Mouse (Mus musculus) heart, embryonic 11.5 days (tissue): ENCODE measurements around the gene Hip1r. TPM values are rescaled to one million over a fixed set of nuclear protein-coding genes. Genes with fewer than 3 reads are reported as not detected.

Experiments used
- ATAC-seq: fragments of 200-750 bp; cut with Nextera tagmentation; replicated peaks from 2 replicates; pipeline ENCODE4 v1.8.0; 2017; ENCODE audit warnings: moderate library complexity; ENCODE audit not compliant: insufficient number of reproducible peaks, low FRiP score, low TSS enrichment
- H3K27ac ChIP-seq: fragments of 300-500 bp; sonication (generic); 2 replicates; pipeline ENCODE4 v1.5.1; 2014; ENCODE audit warnings: mild to moderate bottlenecking, low read depth, low read length
- H3K27me3 ChIP-seq: fragments of 300-500 bp; sonication (generic); 2 replicates; pipeline ENCODE4 v1.6.1; 2014; ENCODE audit warnings: mild to moderate bottlenecking, low read length, mixed read lengths; ENCODE audit not compliant: control insufficient read depth, insufficient read depth
- H3K36me3 ChIP-seq: fragments of 300-500 bp; sonication (generic); 2 replicates; pipeline ENCODE4 v1.6.1; 2014; ENCODE audit warnings: mild to moderate bottlenecking, low read length, moderate library complexity, mixed read lengths; ENCODE audit not compliant: control insufficient read depth, insufficient read depth
- H3K4me1 ChIP-seq: fragments of 300-500 bp; sonication (generic); 2 replicates; pipeline ENCODE4 v1.6.1; 2014; ENCODE audit warnings: low read length; ENCODE audit not compliant: control insufficient read depth, insufficient read depth
- H3K4me2 ChIP-seq: fragments of 300-500 bp; sonication (generic); 2 replicates; pipeline ENCODE4 v1.6.1; 2014; ENCODE audit warnings: mild to moderate bottlenecking, moderate library complexity
- H3K4me3 ChIP-seq: fragments of 300-500 bp; sonication (generic); 2 replicates; pipeline ENCODE4 v1.5.1; 2014; ENCODE audit warnings: low read depth, low read length
- H3K9ac ChIP-seq: fragments of 300-500 bp; sonication (generic); 2 replicates; pipeline ENCODE4 v1.6.1; 2014; ENCODE audit warnings: mild to moderate bottlenecking, low read depth, low read length, moderate library complexity
- H3K9me3 ChIP-seq: fragments of 300-500 bp; sonication (generic); replicated peaks from 2 replicates; pipeline ENCODE4 v1.6.1; 2016; ENCODE audit warnings: low read length; ENCODE audit not compliant: control insufficient read depth
- WGBS: fragments of 180-500 bp; shearing (Covaris S2); extraction: QIAGEN DNeasy Blood & Tissue Kit; methylation state at CpG from one replicate; pipeline ENCODE4 v1.1.7; 2014; ENCODE audit not compliant: insufficient replicate concordance; 5-methylcytosine and 5-hydroxymethylcytosine counted together
- polyA plus RNA-seq: library from polyadenylated mRNA; unstranded; fragments of >200 nt; fragmentation: Nextera tagmentation; extraction: Ambion mirVana; gene quantifications from 2 replicates; pipeline ENCODE4 v1.2.1, GENCODE M21; 2014

Hip1r gene
- polyA plus RNA-seq, 1 experiment from 2014 or later, result 2.7 TPM

DNA sequence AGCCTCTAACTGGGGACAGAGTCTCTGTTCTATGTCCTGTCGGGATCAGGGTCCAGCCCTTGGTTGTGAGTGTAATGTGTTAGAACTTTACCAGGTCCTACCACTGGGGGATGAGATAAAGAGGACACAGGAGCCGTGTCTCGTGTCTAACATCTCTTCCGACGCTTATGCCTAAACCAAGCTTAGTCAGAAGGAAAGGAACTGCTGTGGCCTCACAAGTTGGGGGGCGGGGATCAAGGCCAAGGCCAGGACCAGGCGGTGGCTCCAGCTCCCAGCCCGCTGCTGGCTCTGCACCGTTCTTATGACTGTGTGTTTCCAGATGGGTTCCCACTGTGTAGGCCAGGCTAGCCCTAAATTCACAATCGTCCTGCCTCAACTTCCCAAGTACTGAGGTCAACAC is 39.5 kb downstream of the Hip1r start:
- 49% methylated on average over 10 of the region's 10 CpGs for WGBS
- ATAC-seq, result no peak
- no peak overlapping the region for H3K9ac ChIP-seq

DNA sequence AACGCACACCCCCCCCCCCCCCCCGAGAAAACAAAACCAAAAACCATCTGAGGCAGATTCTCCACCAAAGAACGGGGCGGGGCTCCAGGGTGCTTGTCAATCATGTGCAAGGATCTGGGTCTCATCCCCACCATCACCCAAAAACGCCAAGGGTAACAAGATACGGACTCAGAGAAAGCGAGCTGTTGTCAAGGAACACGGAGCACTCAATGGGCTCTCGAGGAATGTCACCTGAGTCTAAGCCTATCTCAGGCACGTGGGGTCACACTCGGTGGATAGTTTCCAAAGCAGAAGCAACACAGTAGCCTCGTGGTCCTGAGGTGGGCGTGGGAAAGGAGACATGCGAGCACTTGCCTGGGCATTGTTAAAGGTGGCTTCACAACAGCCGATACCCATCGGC is 40.3 kb downstream of the Hip1r start:
- WGBS, result 61% methylated on average over 16 of the region's 16 CpGs
- no peaks in the 10 kb centered on the region for H3K9me3 ChIP-seq
- ATAC-seq, result no peak
- H3K36me3 ChIP-seq, result peaks cover 4% of the 10 kb centered on the region; the same call in 1 of the 2 replicates
- H3K4me1 ChIP-seq, result peaks cover 91% of the 10 kb centered on the region
- H3K27me3 ChIP-seq, result no peaks in the 10 kb centered on the region
- 0 out of 2 replicates have a peak overlapping the region, but pooled peaks have one; percentile 79 for H3K27ac ChIP-seq
- no peak overlapping the region for H3K9ac ChIP-seq
- no peak overlapping the region for H3K4me3 ChIP-seq
- peak overlapping the region; percentile 54; the same call in 1 of the 2 replicates for H3K4me2 ChIP-seq

More for the DNA sequence above, 39.5 kb downstream of the Hip1r start:
- H3K36me3 ChIP-seq, result peaks cover 11% of the 10 kb centered on the region
- no peaks in the 10 kb centered on the region for H3K9me3 ChIP-seq
- H3K4me1 ChIP-seq, result peaks cover 82% of the 10 kb centered on the region
- no peaks in the 10 kb centered on the region for H3K27me3 ChIP-seq
- H3K4me2 ChIP-seq, result no peak overlapping the region; the same call in 1 of the 2 replicates
- no peak overlapping the region for H3K4me3 ChIP-seq
- H3K27ac ChIP-seq, result peak overlapping the region; percentile 82; the same call in 1 of the 2 replicates

DNA sequence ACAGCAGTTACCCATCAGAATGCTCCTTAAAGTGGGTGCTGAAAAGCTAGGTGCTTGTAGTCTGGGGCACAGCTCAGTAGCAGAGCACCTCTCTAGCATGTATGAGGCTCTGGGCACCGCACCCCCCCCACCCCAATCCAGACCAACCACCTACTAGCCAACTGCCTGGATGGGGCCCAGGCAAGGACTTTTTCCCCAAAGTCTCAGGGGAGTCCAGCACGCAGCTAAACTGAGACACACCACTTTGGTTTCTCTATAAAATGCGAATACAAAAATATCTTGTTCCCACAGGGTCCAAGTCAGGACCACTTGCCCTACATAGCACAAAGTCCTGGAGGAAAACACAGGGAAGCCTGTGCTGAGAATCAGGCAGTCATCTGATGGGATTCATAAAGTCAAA is 40.8 kb downstream of the Hip1r start:
- Histone ChIP-seq H3K27ac (peak overlapping the region; percentile 79), H3K36me3 (no peaks in the 10 kb centered on the region; the same call in 1 of the 2 replicates), H3K4me1 (peaks cover 95% of the 10 kb centered on the region), H3K9ac (no peak overlapping the region), H3K4me3 (no peak overlapping the region), H3K4me2 (peak overlapping the region; percentile 54), H3K9me3 (no peaks in the 10 kb centered on the region), H3K27me3 (no peaks in the 10 kb centered on the region)
- no peak for ATAC-seq
- 86% methylated on average over 3 of the region's 3 CpGs for WGBS

DNA sequence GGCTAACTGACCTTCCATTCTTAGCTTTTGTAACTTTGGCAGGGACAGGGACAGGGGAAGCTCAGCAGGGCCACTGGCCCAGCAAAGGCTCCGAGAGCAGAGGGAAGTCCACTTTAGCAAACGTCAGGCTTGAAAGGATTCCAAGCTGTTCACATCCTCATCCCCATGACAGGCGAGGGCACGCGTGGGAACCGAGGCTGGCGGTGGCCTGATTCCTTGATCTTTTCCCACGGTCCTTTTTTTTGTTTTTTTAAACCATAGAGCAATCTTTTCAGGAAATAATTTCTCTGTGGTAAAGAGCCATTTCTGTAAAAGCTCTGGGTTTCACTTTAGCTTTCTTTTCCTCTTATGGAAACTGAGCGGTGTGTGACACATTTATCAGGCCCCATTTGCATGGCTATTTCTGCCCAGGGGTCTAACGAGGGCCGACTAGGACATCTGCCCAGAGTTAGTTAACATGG is 41.4 kb downstream of the Hip1r start:
- H3K4me2 ChIP-seq, result peak overlapping the region; percentile 54
- H3K36me3 ChIP-seq, result no peaks in the 10 kb centered on the region
- H3K27ac ChIP-seq, result peak overlapping the region; percentile 79
- 17% methylated on average over 11 of the region's 11 CpGs for WGBS
- H3K9me3 ChIP-seq, result no peaks in the 10 kb centered on the region
- H3K9ac ChIP-seq, result peak overlapping the region; percentile 66; the same call in 1 of the 2 replicates
- H3K4me1 ChIP-seq, result peaks cover 98% of the 10 kb centered on the region
- H3K4me3 ChIP-seq, result peak overlapping the region; percentile 25
- ATAC-seq, result no peak
- no peaks in the 10 kb centered on the region for H3K27me3 ChIP-seq

DNA sequence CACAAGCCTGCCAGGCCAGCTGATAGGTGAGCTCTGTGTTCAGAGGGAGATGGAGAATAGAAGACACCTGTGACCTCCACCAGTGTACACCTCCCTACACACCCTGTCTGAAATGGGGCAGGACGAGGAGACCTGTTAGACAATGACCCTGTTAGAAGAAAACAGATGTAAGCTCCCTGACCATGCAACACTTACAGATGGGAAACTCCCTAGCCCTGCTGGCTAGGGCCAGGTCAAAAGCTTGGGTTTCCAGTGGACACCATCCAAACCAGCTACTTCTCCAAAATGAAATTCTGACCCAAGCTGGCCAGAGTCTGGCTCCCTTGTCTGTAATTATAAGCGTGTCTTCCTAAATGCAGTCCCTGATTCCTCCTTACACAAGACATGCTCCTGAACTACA is 42.3 kb downstream of the Hip1r start:
- Histone ChIP-seq H3K27ac (peak overlapping the region; percentile 79), H3K9me3 (no peaks in the 10 kb centered on the region), H3K4me2 (no peak overlapping the region), H3K4me1 (peaks cover 96% of the 10 kb centered on the region), H3K36me3 (no peaks in the 10 kb centered on the region), H3K4me3 (no peak overlapping the region), H3K27me3 (no peaks in the 10 kb centered on the region), H3K9ac (no peak overlapping the region)
- ATAC-seq, result no peak
- WGBS, result 71% methylated on average over 2 of the region's 2 CpGs

DNA sequence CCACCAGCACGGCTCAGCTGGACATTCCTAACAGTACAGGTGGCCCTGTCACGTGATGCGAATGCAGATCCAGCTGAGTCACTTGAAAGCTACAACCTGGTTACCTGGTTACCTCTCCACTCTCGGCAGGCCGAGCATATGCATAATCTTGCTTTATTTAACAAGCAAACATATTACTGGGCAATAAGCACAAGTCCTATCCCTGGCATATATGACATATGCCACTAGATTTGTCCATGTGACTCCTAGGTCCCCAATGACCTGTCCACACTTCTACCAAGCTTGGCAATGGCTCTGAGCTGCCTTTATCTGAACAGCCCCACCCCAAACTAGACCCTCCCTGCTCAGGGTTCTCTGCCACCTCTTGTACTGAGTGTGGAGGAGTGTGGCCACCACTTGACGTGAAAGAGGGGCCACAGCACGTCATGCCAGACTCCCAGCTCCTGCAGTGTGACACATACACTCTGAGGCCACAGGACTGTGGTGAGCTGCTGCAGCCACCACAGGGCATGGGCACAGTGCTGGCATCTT is 42.9 kb downstream of the Hip1r start:
- Histone ChIP-seq H3K4me1 (peaks cover 90% of the 10 kb centered on the region), H3K9ac (no peak overlapping the region)
- 0 out of 2 replicates have a peak, but pooled peaks have one; percentile 16 for ATAC-seq

DNA sequence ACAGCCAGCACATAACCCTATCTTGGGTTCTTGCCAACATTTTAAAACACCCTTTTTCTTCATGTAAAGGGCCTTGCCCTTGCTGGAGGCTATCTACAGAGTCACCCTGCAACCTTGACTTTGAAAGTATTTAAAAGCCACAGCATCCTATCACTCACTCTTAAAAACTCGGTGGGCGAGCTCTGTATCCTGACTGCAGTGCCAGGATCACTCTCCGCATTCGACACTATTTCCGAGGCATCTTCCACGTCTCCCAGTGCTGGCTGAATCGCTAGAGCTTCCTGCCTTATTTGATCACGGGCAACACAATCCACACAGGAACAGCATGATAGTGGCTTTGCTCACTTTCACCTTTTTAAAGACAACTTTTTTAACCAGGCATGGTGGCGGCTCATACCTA is 44.5 kb downstream of the Hip1r start:
- peak overlapping the region; percentile 11; the same call in 1 of the 2 replicates for H3K9ac ChIP-seq
- no peaks in the 10 kb centered on the region for H3K27me3 ChIP-seq
- 0 out of 2 replicates have a peak overlapping the region, but pooled peaks have one; percentile 1 for H3K27ac ChIP-seq
- H3K9me3 ChIP-seq, result no peaks in the 10 kb centered on the region
- no peak overlapping the region for H3K4me2 ChIP-seq
- no peak overlapping the region for H3K4me3 ChIP-seq
- ATAC-seq, result no peak
- no peaks in the 10 kb centered on the region for H3K36me3 ChIP-seq
- 53% methylated on average over 9 of the region's 9 CpGs for WGBS
- peaks cover 84% of the 10 kb centered on the region for H3K4me1 ChIP-seq

More for the DNA sequence above, 42.9 kb downstream of the Hip1r start:
- Histone ChIP-seq H3K4me3 (no peak overlapping the region), H3K27ac (peak overlapping the region; percentile 79; the same call in 1 of the 2 replicates), H3K36me3 (no peaks in the 10 kb centered on the region), H3K4me2 (no peak overlapping the region; the same call in 1 of the 2 replicates), H3K9me3 (no peaks in the 10 kb centered on the region), H3K27me3 (no peaks in the 10 kb centered on the region)
- 72% methylated on average over 7 of the region's 7 CpGs for WGBS

DNA sequence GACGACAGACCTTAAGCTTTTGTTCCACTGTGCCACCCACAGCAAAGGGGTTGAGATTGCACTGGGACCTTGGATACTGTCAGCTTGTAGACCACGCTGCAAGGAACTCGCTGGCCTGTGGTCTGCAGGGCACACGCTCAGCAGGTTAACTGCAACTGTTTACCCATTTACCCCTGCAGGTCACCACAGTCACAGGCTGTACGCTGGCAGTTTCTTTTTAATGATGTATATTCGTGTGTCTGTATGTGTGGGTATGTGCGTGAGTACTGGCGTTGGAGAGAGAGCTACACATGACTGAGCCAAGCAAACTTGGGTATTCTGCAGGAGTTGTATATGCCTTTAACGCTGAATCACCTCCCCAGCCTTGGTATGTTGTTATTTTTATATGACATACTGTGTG is 45.2 kb downstream of the Hip1r start:
- no peaks in the 10 kb centered on the region for H3K36me3 ChIP-seq
- H3K4me3 ChIP-seq, result no peak overlapping the region
- H3K27ac ChIP-seq, result peak overlapping the region; percentile 29
- H3K27me3 ChIP-seq, result no peaks in the 10 kb centered on the region
- ATAC-seq, result no peak
- H3K4me2 ChIP-seq, result no peak overlapping the region
- H3K9ac ChIP-seq, result no peak overlapping the region
- peaks cover 85% of the 10 kb centered on the region for H3K4me1 ChIP-seq
- 74% methylated on average over 9 of the region's 9 CpGs for WGBS
- H3K9me3 ChIP-seq, result no peaks in the 10 kb centered on the region
